Mouse (Mus musculus) ES-E14 (cell line): ENCODE results near the gene Rsbn1l.

Experiments used
- CHD2 ChIP-seq: IDR thresholded peaks from 2 replicates; pipeline ENCODE4 v1.6.1; 2014; ENCODE audit warnings: mild to moderate bottlenecking, low read depth, low read length, inconsistent platforms
- ZC3H11A ChIP-seq: IDR thresholded peaks from 2 replicates; pipeline ENCODE4 v1.6.1; 2012; ENCODE audit warnings: low read depth, mild to moderate bottlenecking, inconsistent platforms, low read length, borderline replicate concordance

DNA sequence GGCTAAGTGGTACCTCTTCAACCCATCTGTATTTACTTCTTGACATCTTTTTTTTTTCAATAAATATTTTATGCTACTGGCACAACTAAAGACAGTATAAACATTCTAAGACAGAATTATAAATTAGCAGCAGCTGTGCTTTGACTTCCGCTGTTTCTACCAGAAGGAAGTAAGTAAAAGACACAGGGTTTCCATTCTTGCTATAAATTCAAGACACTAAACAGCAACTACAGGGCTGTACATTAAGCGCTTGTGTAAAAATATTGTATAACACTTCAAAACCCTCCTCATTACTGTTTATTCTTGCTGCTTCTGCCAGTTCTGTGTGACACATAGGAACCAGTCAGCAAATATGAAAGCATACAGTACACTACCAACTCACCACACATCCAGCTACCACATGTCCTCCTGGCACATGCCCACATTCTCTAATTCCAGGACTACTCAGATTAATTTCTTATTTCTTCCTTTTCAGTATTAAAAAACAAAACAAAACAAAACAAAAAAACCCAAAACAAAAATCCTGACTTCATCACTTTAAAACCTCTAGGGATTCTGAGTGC lies 90.9 kb downstream of the Rsbn1l start:
- TF ChIP-seq CHD2 (no peak), ZC3H11A (no peak)
